Mouse (Mus musculus): ENCODE results near the gene Dnajc17. TPM values are rescaled to one million over a fixed set of nuclear protein-coding genes. Genes with fewer than 3 reads are reported as not detected.

The Dnajc17 gene
- 26.7 TPM for polyA plus RNA-seq (2014; fragmentation: Illumina TruSeq; extraction: RNeasy Lipid Tissue Mini Kit (QIAGEN cat#74804); ENCODE audit: low read depth, low replicate concordance)

DNA sequence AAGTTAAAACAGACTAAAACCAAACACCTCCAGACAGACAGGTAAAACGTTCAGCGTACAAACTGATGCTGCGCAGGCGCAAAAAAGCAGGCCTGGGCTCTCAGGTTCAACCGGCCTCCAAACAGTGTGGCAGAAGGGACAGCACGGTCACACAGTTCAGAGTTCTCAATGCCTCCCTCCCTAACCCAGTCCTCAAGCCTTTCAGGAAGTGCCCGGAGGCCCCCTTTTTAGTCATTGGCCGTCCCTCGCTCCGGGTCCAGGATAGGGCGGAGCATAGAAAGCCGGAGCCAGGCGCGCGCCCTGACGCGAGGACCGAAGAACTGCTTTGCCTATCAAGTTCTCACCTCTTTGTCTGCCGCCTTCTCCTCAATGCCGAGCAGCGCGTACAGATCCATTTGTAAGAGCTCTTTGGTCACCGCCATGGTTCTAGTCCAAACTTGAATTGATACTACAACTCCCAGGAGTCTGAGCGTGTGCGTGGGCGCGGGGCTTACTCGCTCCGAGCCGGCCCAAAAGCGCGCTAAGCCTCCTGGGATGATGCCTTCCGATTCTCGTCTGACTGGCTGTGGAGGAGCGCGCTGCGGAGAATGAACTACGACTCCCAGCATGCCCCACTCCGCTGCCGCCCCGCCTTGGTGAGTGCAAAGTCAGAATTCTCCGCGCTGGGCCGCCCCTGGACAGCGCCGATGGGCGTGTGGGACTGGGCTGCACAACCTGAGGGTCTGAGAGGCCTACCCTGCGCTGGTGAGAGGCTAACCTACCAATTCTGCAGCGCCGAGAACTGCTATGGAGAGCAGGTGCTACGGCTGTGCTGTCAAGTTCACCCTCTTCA, at the start of gene Dnajc17, which contains the start of gene Zfyve19:
Gene Dnajc17 (minus strand): TSS at position 452 of the 832 bp plus-strand sequence.
Gene Zfyve19 (plus strand): TSS at position 274 of the 832 bp plus-strand sequence.

DNA sequence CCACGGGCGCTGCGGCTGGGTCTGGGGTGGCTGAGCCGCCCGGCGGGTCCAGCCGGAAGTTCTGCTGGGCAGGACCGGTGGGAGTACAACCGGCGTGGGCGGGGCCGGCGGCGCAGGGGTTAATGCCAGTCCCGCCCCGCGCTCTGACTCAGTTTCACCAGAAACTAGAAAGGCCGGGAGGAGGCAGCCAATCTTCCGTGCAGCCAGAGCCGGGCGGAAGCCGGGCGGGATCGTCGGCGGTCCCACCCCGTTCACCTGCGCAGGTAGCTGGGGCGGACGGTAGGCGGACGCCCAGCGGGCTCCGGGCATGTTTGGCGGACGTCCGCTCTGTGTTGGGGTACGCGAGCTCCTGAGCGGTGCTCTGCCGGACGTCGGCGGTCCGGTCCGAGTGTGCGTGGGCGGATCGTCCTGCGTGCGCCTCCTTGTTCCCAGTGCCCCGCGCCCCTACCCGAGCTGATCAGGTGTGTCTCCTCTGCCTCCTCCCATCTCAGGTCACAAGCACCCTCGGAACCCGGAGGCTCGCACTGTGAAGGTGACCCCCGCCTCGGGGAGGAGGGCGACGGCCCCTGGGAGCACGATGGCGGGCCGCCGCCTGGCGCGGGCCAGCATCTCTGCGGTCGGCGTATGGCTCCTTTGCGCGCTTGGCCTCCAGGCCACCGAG, 28.7 kb upstream of the Dnajc17 start, which contains the start of gene Spint1:
Gene Spint1 (plus strand): TSS at position 153 of the 661 bp plus-strand sequence.

DNA sequence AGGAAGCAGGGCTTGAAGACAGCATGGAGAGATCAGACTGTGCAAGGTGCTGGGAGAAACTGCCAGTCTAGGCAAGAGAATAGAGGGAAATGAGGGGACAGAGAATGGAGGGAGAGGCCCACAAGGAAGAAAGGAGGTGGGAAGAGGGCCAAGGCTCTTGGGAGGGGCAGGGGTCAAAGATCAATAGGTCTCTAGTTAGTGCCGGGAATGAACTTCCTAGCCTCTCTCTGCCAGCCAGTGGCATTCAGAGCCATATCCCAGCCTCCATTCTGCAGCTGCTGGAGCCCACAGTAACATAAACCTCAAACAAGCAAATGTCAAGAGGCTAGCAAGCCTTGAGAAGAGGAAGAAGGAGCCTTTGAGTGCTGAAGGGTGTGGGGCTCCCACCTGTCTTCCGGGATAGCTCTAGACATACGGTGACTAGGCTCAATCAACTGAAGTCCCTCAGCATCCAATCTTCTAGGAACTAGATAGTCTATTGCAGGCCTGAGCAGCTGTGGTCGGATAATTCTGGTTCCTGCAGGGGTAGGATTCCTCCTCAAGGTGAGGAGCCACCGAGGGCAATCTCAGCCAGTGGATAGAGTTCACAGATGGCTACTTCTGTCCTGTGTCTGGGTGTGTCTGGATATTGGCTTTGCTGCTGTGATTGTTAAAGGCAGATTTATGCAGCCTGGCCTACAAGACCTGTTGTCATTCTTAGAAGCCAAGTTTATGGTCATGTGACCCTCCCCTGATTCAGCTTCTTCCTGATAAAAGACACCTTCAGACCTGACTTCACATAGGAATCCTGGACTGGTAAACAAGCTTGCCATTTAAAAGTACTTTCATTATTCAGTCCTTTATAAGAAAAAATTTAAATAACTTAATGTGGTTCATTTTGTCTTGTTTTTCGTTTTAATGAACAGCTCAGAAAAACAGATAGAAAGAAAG, 21.4 kb upstream of the Dnajc17 start, which contains the start of gene Ppp1r14d:
Gene Ppp1r14d (minus strand): TSS at position 132 of the 930 bp plus-strand sequence.

DNA sequence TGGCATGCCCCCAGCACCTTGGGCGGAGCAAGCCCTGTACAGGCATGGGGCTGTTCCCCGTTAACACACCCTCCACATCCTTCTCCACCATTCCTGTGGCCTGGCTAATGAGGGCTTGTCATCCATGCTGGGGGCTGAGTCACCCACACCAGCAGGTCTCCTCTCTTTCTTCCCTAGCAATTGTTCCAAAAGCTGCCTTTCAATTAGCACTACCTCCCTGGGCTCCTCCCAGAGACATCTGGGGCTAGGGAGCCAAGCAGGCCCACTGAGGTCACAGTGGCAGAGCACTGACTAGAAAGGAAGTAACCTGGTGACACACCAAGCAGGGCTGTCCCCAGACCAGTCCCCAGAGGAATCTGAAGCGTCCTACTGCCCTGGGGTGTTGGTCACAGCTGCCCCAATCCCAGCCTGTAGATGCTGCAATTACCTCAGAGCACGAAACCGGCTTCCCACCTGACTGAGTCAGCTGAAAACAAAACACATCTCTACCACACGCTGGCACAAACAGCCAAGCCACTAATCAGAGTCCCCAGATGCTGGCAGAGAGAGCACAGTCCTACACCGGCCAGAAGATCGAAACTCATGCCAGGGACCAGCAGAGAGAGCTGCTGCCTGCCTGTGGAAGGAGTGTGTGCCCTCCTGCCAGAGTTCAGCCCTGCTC, 34.5 kb downstream of the Dnajc17 start, which contains the start of gene Gm14137:
Gene Gm14137 (plus strand): TSS at position 519 of the 661 bp plus-strand sequence.

DNA sequence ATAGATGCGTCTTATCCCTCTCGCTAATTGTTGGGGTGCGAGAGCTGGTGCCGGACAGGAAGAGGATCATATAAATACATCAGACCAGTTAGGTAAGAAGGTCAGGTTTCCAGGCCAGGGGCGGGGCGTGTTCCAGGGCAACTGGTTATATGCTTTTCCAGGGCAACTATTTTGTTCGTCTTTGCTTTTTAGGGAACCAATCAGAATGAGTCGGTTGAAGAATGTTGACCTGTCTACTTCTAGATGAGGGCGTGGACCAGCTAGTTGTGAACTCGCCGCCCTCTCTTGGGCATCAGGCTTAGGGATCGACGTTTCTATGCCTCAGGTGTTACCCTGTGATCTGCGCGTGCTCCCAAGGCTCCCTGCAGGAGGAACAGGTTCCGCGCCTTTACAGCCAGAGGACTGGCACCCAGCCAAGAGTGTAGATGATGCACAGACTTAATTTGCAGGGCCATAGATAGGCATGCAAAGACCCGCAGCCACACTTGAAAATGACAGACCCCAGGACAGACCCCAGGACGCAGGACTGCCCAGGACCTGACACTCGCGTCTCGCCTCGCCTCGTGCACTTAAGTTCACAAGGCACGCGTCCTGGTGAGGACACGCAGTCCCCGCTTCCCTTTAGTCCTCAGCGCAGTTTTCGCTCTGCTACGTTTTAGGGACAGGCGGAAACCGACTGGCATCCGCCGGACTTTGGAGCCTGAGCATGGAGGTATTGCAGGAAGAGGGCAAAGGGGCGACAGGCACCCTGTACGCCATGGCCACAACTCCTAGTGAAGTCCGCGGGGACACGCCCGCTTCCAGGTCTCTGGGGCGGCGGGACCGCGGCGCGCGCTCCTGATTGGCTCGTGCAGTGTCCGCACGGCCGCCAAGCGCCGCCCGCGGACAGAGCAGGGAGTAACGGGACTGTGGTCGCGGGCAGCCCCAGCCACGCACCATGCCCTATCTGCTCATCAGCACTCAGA, 41.4 kb downstream of the Dnajc17 start, which contains the start of gene Gchfr:
Gene Gchfr (plus strand): TSS at position 873 of the 965 bp plus-strand sequence.

DNA sequence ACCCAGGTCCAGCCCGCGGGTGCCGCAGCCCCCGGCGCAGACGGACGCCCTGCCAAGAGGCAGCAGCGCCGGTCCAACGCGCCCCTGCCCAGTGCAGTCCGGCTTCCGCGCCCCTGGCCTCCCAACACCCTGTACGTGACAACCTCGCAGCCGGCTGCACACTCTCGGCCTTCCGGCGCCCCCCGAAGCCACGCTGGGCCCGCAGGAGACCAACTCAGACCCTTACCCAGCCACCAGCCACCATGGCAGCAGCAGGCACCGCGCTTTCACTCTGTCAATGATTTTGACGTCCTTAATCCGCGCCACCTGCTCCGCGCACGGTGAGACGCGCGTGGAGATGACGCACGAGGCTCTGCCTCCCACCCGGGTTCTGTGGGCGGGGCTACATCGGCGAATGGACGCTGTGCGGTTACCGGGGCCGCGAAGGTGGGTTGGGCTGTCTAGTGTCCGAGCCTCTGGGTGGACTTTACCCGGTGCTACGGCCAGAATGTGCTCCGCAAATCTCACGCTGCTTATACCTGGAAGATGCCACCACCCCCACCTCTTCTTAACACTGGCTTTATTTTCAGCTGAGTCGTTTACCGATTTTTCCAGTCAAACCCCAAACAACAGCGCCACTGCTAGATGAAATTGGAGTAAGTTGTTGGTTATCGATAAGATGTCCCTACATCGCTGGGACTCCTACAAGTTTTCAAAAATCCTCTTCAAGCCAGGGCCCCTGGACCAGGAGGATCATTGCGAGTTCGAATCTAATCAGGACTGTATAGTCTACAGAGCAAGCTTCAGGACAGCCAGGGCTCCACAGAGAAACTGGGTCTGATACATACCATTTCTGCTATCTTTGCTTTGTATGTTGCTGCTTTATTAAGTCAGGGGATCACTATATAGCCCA, 51.7 kb downstream of the Dnajc17 start, which contains the start of gene Rmdn3:
Gene Rmdn3 (minus strand): TSS at position 354 of the 892 bp plus-strand sequence.

Other genes with a start within 250 kb of the Dnajc17 start
- 14.2 TPM for gene Ccdc32, start 179.4 kb downstream of the Dnajc17 start, polyA plus RNA-seq (2014; fragmentation: Illumina TruSeq; extraction: RNeasy Lipid Tissue Mini Kit (QIAGEN cat#74804); ENCODE audit: low read depth, low replicate concordance)
- gene Rpusd2, start 174.0 kb downstream of the Dnajc17 start, polyA plus RNA-seq (2014; fragmentation: Illumina TruSeq; extraction: RNeasy Lipid Tissue Mini Kit (QIAGEN cat#74804); ENCODE audit: low read depth, low replicate concordance): 2.4 TPM
- 0.26 TPM for gene Knl1, start 161.7 kb downstream of the Dnajc17 start, polyA plus RNA-seq (2014; fragmentation: Illumina TruSeq; extraction: RNeasy Lipid Tissue Mini Kit (QIAGEN cat#74804); ENCODE audit: low read depth, low replicate concordance)
- 0.98 TPM for gene Rad51, start 96.0 kb downstream of the Dnajc17 start, polyA plus RNA-seq (2014; fragmentation: Illumina TruSeq; extraction: RNeasy Lipid Tissue Mini Kit (QIAGEN cat#74804); ENCODE audit: low read depth, low replicate concordance)
- gene Rmdn3, start 51.8 kb downstream of the Dnajc17 start, polyA plus RNA-seq (2014; fragmentation: Illumina TruSeq; extraction: RNeasy Lipid Tissue Mini Kit (QIAGEN cat#74804); ENCODE audit: low read depth, low replicate concordance): 34.6 TPM
- gene Gchfr, start 41.0 kb downstream of the Dnajc17 start, polyA plus RNA-seq (2014; fragmentation: Illumina TruSeq; extraction: RNeasy Lipid Tissue Mini Kit (QIAGEN cat#74804); ENCODE audit: low read depth, low replicate concordance): 9.1 TPM
- not detected for gene Gm14137, start 34.3 kb downstream of the Dnajc17 start, polyA plus RNA-seq (2014; fragmentation: Illumina TruSeq; extraction: RNeasy Lipid Tissue Mini Kit (QIAGEN cat#74804); ENCODE audit: low read depth, low replicate concordance)
- 36.8 TPM for gene Zfyve19, start 178 bp downstream of the Dnajc17 start, polyA plus RNA-seq (2014; fragmentation: Illumina TruSeq; extraction: RNeasy Lipid Tissue Mini Kit (QIAGEN cat#74804); ENCODE audit: low read depth, low replicate concordance)
- 1.9 TPM for gene Ppp1r14d, start 21.1 kb upstream of the Dnajc17 start, polyA plus RNA-seq (2014; fragmentation: Illumina TruSeq; extraction: RNeasy Lipid Tissue Mini Kit (QIAGEN cat#74804); ENCODE audit: low read depth, low replicate concordance)
- gene Spint1, start 28.6 kb upstream of the Dnajc17 start, polyA plus RNA-seq (2014; fragmentation: Illumina TruSeq; extraction: RNeasy Lipid Tissue Mini Kit (QIAGEN cat#74804); ENCODE audit: low read depth, low replicate concordance): 42.5 TPM
- gene Rhov, start 62.5 kb upstream of the Dnajc17 start, polyA plus RNA-seq (2014; fragmentation: Illumina TruSeq; extraction: RNeasy Lipid Tissue Mini Kit (QIAGEN cat#74804); ENCODE audit: low read depth, low replicate concordance): 0.47 TPM
- gene Vps18, start 79.9 kb upstream of the Dnajc17 start, polyA plus RNA-seq (2014; fragmentation: Illumina TruSeq; extraction: RNeasy Lipid Tissue Mini Kit (QIAGEN cat#74804); ENCODE audit: low read depth, low replicate concordance): 13.0 TPM
- 7.1 TPM for gene Dll4, start 117.0 kb upstream of the Dnajc17 start, polyA plus RNA-seq (2014; fragmentation: Illumina TruSeq; extraction: RNeasy Lipid Tissue Mini Kit (QIAGEN cat#74804); ENCODE audit: low read depth, low replicate concordance)
- gene Chac1, start 142.4 kb upstream of the Dnajc17 start, polyA plus RNA-seq (2014; fragmentation: Illumina TruSeq; extraction: RNeasy Lipid Tissue Mini Kit (QIAGEN cat#74804); ENCODE audit: low read depth, low replicate concordance): 6.6 TPM